Mouse (Mus musculus): ENCODE data around the gene Cdk5r1.

DNA sequence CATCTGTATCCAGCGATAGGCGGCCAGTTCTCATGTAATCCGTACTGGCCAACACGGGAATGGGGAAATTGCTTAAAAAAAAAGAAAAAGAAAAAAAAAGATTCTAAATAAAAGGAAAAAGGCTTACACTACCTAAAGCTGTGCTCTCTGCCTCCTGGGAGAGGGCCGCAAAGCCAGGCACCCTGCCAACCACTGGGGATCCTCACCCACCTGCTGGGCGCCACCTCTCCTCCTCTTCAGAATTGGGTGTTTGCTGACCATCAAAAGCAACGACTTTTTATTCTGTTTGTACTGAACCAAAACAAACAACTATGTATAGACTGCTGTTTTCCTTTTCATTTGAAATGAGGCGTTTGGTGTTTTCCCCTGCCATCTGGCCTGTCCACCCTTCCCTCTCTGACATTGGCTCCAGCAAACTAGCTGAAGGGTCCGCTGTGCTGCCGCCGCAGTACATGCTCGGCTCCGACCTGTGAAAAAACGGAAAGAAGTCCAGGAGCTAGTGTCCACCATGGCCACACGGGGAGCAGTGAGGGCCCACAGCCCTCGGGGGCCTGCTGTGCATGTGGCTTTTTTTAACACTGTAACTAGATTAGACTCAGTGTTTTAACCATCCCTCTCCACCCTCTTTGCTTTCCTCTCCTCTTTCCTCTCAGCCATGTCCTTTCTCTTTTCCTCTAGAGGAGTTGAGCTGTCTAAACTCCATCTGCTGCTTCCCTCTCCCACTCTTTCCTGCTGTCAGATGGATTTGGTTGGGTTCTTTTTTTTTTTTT lies 4.8 kb upstream of the Cdk5r1 start:
- no peak for TF ChIP-seq EP300 (IDR thresholded peaks at IDR 0.05)
- no peak for TF ChIP-seq CTCF (IDR thresholded peaks at IDR 0.05)
